Mouse (Mus musculus) left cerebral cortex, postnatal 4 days (tissue): ENCODE measurements at regions not wholly inside any gene's neighbourhood (a gene's known extent, or its start where the extent isn't known, plus 50 kb on each side); places are given as distances from the start of the nearest gene placed in this dataset.

Source experiments
- DNase-seq: peaks from one replicate; pipeline ENCODE4 v3.0.0-alpha.2; 2022
- intact Hi-C: fragments of 180-260 bp; cut with DNase I; formaldehyde crosslinking; loops from one replicate; pipeline ENCODE4 v1.15.1; 2025

DNA sequence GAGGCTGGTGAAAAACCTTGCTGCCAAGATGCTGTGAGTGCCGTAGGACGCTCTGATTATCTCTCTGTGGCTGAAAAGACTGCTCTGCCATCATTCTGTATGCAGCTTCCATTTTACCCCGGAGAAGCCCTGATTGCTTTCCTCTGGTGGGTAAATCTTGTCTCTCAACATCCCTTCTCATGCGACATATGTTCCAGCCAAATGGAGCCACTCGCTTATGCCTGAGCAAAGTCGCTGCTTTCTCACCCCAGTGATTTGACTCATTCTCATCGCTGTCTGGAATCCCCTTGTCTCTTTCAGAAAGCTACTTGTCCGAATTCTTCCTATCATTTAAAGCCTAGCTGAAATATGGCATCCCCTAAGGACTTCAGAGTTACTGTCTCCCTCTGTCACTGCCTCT, 166.2 kb upstream of the Masp1 start:
- intact Hi-C loops = no loop called here
- DNase-seq = no peak

DNA sequence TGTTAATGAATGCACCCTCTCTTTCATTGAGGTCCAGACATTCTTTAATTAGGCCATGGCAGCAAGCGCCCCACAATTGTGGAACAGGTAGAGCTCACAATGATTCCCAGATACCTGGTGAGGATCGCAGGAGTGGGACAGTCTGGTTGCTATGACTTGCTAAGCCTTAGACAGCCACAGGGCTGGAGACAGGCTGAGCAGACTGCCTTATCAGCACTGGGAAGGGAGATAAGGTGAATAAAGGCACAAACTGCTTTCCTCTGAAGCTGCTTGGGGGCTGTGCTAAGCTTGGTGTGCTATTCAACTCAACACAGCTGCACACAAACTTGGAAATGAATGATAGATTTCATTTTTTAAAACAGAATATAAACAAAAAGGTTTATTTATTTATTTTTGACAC, 159.8 kb upstream of the Masp1 start:
- intact Hi-C loops = no loop called here
- DNase-seq = no peak

DNA sequence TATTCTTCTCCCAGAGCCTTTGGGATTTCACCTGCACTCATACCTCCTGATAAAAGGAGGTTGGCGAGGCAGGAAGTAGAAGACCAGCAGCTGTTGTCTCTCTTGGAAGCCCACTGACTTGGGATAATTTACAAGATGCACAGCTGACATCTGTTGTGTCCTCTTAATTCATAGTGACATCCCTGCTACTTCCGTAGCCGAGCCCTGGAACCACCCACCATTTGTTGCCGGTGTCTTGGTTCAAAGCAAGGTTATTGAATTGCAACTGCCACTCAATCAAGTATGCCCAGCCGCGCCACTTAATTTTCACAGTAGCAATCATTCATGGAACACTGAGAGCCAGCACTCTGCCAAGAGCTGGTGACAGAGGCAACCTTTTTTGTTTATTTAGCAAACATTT, 151.8 kb upstream of the Masp1 start:
- peak; percentile 51 for DNase-seq
- intact Hi-C loops = no loop called here

DNA sequence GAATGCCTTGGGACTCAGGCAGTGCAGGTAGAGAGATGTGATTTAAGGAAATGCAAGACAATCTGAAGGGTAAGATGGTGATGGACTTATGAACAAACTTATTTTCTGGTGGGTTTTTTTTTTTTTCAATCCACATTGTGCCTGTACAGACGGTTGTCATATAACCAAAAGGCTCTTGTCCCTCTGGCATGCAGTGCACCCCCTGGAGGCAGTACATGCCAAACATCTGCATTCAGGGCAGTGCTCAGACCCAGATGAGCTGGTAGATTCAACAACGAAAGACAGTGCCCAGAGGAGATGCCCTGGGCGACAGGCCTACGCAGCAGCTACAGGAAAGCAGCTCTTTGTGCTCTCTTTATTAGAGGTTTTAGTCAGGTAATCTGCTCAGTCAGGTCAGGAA, 149.5 kb upstream of the Masp1 start:
- intact Hi-C loops = no loop called here
- DNase-seq = no peak

DNA sequence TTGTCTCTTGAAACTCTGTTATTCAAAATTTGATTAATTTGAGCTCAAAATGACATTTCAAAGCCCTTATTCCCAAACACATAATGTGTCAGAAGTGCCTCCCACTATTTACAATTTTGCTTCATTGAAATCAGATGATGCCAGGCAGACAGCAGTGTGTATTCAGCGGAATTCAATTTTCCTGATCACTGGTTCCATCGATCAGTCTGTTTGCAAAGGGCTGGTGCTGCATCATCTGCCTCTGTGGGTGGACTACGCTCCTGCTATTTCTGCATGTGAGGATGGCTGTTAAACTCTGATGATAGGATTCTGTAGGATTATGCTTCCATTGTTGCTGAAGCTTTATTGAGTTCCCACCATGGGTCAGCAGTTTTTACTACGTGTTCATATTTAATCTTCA, 149.0 kb upstream of the Masp1 start:
- intact Hi-C loops = no loop called here
- no peak for DNase-seq
